Mouse (Mus musculus): ENCODE results near the gene Irak1bp1. TPM values are rescaled to one million over a fixed set of nuclear protein-coding genes. Genes with fewer than 3 reads are reported as not detected.

The Irak1bp1 gene
- 8.6 and 9.2 TPM in 2 replicates for polyA plus RNA-seq (2015; fragmentation: Nextera tagmentation; extraction: Ambion mirVana)

GRCm38 (mm10) chr9:82829007-82829689 lies at the start of gene Irak1bp1:
Gene Irak1bp1, plus strand, starts transcription at chr9:82829540.
- peak within 1 kb of the TSS; percentile 83 for H3K4me2 ChIP-seq (ENCODE audit: low read depth, low read length)
- H3K4me1 ChIP-seq (ENCODE audit: control insufficient read depth, insufficient read depth, low read length) = peaks cover 5% of the 10 kb centered on the region
- peak within 1 kb of the TSS; percentile 78 for H3K4me3 ChIP-seq (ENCODE audit: low read length)
- H3K27me3 ChIP-seq (replicated peaks; ENCODE audit: control insufficient read depth, insufficient read depth, low read length) = no peaks in the 10 kb centered on the region
- WGBS = 12% methylated on average over 20 of the region's 20 CpGs
- H3K9me3 ChIP-seq (ENCODE audit: control insufficient read depth, low read length) = no peaks in the 10 kb centered on the region
- peak within 1 kb of the TSS; percentile 81 for H3K9ac ChIP-seq (ENCODE audit: low read depth, low read length)
- no peaks in the 10 kb centered on the region for H3K36me3 ChIP-seq (ENCODE audit: control insufficient read depth, insufficient read depth, low read length)
- peak within 1 kb of the TSS; percentile 72 for H3K27ac ChIP-seq (ENCODE audit: low read length)
- ATAC-seq = peak; percentile 54

GRCm38 (mm10) chr9:82788375-82788774 lies 41.0 kb upstream of the Irak1bp1 start:
- no peak overlapping the region for H3K4me3 ChIP-seq (ENCODE audit: low read length)
- no peak for ATAC-seq
- no peaks in the 10 kb centered on the region for H3K36me3 ChIP-seq (ENCODE audit: control insufficient read depth, insufficient read depth, low read length)
- no peak overlapping the region for H3K4me2 ChIP-seq (ENCODE audit: low read depth, low read length)
- no peaks in the 10 kb centered on the region for H3K9me3 ChIP-seq (ENCODE audit: control insufficient read depth, low read length)
- H3K27me3 ChIP-seq (replicated peaks; ENCODE audit: control insufficient read depth, insufficient read depth, low read length) = no peaks in the 10 kb centered on the region
- H3K9ac ChIP-seq (ENCODE audit: low read depth, low read length) = no peak overlapping the region
- no peaks in the 10 kb centered on the region for H3K4me1 ChIP-seq (ENCODE audit: control insufficient read depth, insufficient read depth, low read length)
- H3K27ac ChIP-seq (ENCODE audit: low read length) = no peak overlapping the region
- 74% methylated on average over 9 of the region's 9 CpGs for WGBS

- Histone ChIP-seq H3K4me2 (ENCODE audit: low read depth, low read length) (no peak overlapping the region), H3K36me3 (ENCODE audit: control insufficient read depth, insufficient read depth, low read length) (no peaks in the 10 kb centered on the region), H3K27me3 (replicated peaks; ENCODE audit: control insufficient read depth, insufficient read depth, low read length) (no peaks in the 10 kb centered on the region), H3K4me1 (ENCODE audit: control insufficient read depth, insufficient read depth, low read length) (no peaks in the 10 kb centered on the region), H3K27ac (ENCODE audit: low read length) (no peak overlapping the region), H3K9ac (ENCODE audit: low read depth, low read length) (no peak overlapping the region), H3K9me3 (ENCODE audit: control insufficient read depth, low read length) (no peaks in the 10 kb centered on the region), H3K4me3 (ENCODE audit: low read length) (no peak overlapping the region)
- WGBS = 65% methylated on average over 8 of the region's 8 CpGs
- ATAC-seq = no peak
Observed at GRCm38 (mm10) chr9:82800360-82800759, 29.0 kb upstream of the Irak1bp1 start.

- H3K9ac ChIP-seq (ENCODE audit: low read depth, low read length) = no peak overlapping the region
- H3K27me3 ChIP-seq (replicated peaks; ENCODE audit: control insufficient read depth, insufficient read depth, low read length) = no peaks in the 10 kb centered on the region
- H3K36me3 ChIP-seq (ENCODE audit: control insufficient read depth, insufficient read depth, low read length) = no peaks in the 10 kb centered on the region
- 20% methylated on average over 1 of the region's 1 CpGs for WGBS
- H3K9me3 ChIP-seq (ENCODE audit: control insufficient read depth, low read length) = no peaks in the 10 kb centered on the region
- ATAC-seq = no peak
- H3K4me3 ChIP-seq (ENCODE audit: low read length) = no peak overlapping the region
- H3K27ac ChIP-seq (ENCODE audit: low read length) = no peak overlapping the region
- no peaks in the 10 kb centered on the region for H3K4me1 ChIP-seq (ENCODE audit: control insufficient read depth, insufficient read depth, low read length)
- no peak overlapping the region for H3K4me2 ChIP-seq (ENCODE audit: low read depth, low read length)
Observed at GRCm38 (mm10) chr9:82807129-82807528, 22.2 kb upstream of the Irak1bp1 start.

- Histone ChIP-seq H3K27ac (ENCODE audit: low read length) (no peak overlapping the region), H3K4me2 (ENCODE audit: low read depth, low read length) (no peak overlapping the region), H3K4me1 (ENCODE audit: control insufficient read depth, insufficient read depth, low read length) (no peaks in the 10 kb centered on the region), H3K4me3 (ENCODE audit: low read length) (no peak overlapping the region), H3K36me3 (ENCODE audit: control insufficient read depth, insufficient read depth, low read length) (no peaks in the 10 kb centered on the region), H3K27me3 (replicated peaks; ENCODE audit: control insufficient read depth, insufficient read depth, low read length) (no peaks in the 10 kb centered on the region), H3K9me3 (ENCODE audit: control insufficient read depth, low read length) (no peaks in the 10 kb centered on the region), H3K9ac (ENCODE audit: low read depth, low read length) (no peak overlapping the region)
- ATAC-seq = no peak
- WGBS = 60% methylated on average over 5 of the region's 5 CpGs
Observed at GRCm38 (mm10) chr9:82807635-82808034, 21.7 kb upstream of the Irak1bp1 start.

- no peak overlapping the region for H3K9ac ChIP-seq (ENCODE audit: low read depth, low read length)
- no peak overlapping the region for H3K4me3 ChIP-seq (ENCODE audit: low read length)
- H3K27me3 ChIP-seq (replicated peaks; ENCODE audit: control insufficient read depth, insufficient read depth, low read length) = no peaks in the 10 kb centered on the region
- H3K9me3 ChIP-seq (ENCODE audit: control insufficient read depth, low read length) = no peaks in the 10 kb centered on the region
- H3K27ac ChIP-seq (ENCODE audit: low read length) = no peak overlapping the region
- ATAC-seq = no peak
- no peaks in the 10 kb centered on the region for H3K36me3 ChIP-seq (ENCODE audit: control insufficient read depth, insufficient read depth, low read length)
- WGBS = 69% methylated on average over 12 of the region's 12 CpGs
- H3K4me2 ChIP-seq (ENCODE audit: low read depth, low read length) = no peak overlapping the region
- no peaks in the 10 kb centered on the region for H3K4me1 ChIP-seq (ENCODE audit: control insufficient read depth, insufficient read depth, low read length)
Observed at GRCm38 (mm10) chr9:82812172-82812963, 17.0 kb upstream of the Irak1bp1 start.

GRCm38 (mm10) chr9:82814536-82814935 lies 14.8 kb upstream of the Irak1bp1 start:
- WGBS = 52% methylated on average over 3 of the region's 3 CpGs
- ATAC-seq = no peak
- Histone ChIP-seq H3K9me3 (ENCODE audit: control insufficient read depth, low read length) (no peaks in the 10 kb centered on the region), H3K27ac (ENCODE audit: low read length) (no peak overlapping the region), H3K4me2 (ENCODE audit: low read depth, low read length) (no peak overlapping the region), H3K9ac (ENCODE audit: low read depth, low read length) (no peak overlapping the region), H3K36me3 (ENCODE audit: control insufficient read depth, insufficient read depth, low read length) (no peaks in the 10 kb centered on the region), H3K4me1 (ENCODE audit: control insufficient read depth, insufficient read depth, low read length) (no peaks in the 10 kb centered on the region), H3K4me3 (ENCODE audit: low read length) (no peak overlapping the region), H3K27me3 (replicated peaks; ENCODE audit: control insufficient read depth, insufficient read depth, low read length) (no peaks in the 10 kb centered on the region)

- no peak for ATAC-seq
- H3K36me3 ChIP-seq (ENCODE audit: control insufficient read depth, insufficient read depth, low read length) = no peaks in the 10 kb centered on the region
- H3K27ac ChIP-seq (ENCODE audit: low read length) = no peak overlapping the region
- H3K9me3 ChIP-seq (ENCODE audit: control insufficient read depth, low read length) = no peaks in the 10 kb centered on the region
- H3K4me3 ChIP-seq (ENCODE audit: low read length) = no peak overlapping the region
- H3K4me2 ChIP-seq (ENCODE audit: low read depth, low read length) = no peak overlapping the region
- H3K27me3 ChIP-seq (replicated peaks; ENCODE audit: control insufficient read depth, insufficient read depth, low read length) = no peaks in the 10 kb centered on the region
- H3K9ac ChIP-seq (ENCODE audit: low read depth, low read length) = no peak overlapping the region
- no peaks in the 10 kb centered on the region for H3K4me1 ChIP-seq (ENCODE audit: control insufficient read depth, insufficient read depth, low read length)
Observed at GRCm38 (mm10) chr9:82815257-82815785, 14.0 kb upstream of the Irak1bp1 start.

- Histone ChIP-seq H3K4me2 (ENCODE audit: low read depth, low read length) (no peak overlapping the region), H3K9ac (ENCODE audit: low read depth, low read length) (no peak overlapping the region), H3K36me3 (ENCODE audit: control insufficient read depth, insufficient read depth, low read length) (no peaks in the 10 kb centered on the region), H3K9me3 (ENCODE audit: control insufficient read depth, low read length) (no peaks in the 10 kb centered on the region), H3K27me3 (replicated peaks; ENCODE audit: control insufficient read depth, insufficient read depth, low read length) (no peaks in the 10 kb centered on the region), H3K4me3 (ENCODE audit: low read length) (no peak overlapping the region), H3K4me1 (ENCODE audit: control insufficient read depth, insufficient read depth, low read length) (peaks cover 5% of the 10 kb centered on the region), H3K27ac (ENCODE audit: low read length) (no peak overlapping the region)
- ATAC-seq = no peak
- 93% methylated on average over 6 of the region's 6 CpGs for WGBS
Observed at GRCm38 (mm10) chr9:82826426-82826825, 2.9 kb upstream of the Irak1bp1 start.
